ENCODE assay signal across 8 mouse cellular contexts in genomic region chr10:86976001-86976726, GRCm38 (mm10). TPM values are rescaled to one million over a fixed set of nuclear protein-coding genes. Genes with fewer than 3 reads are reported as not detected.
DNase-seq lines count a peak whose midpoint lies in the region; ATAC-seq lines count a peak whose summit lies in the region.

No protein-coding gene starts in this region.

- no peaks in the 10 kb centered on the region for H3K27me3 ChIP-seq in embryonic facial prominence, embryonic 11.5 days (ENCODE audit: control insufficient read depth, insufficient read depth, low read length)

- no peak overlapping the region for H3K9ac ChIP-seq in embryonic facial prominence, embryonic 11.5 days (replicated peaks; ENCODE audit: low read length)

- no peaks in the 10 kb centered on the region for H3K36me3 ChIP-seq in embryonic facial prominence, embryonic 11.5 days (replicated peaks; ENCODE audit: control insufficient read depth, insufficient read depth, low read depth, low read length)

- intact Hi-C loops in left cerebral cortex, postnatal 36 days (cut with DNase I), result no loop called here

- no peak overlapping the region for H3K27ac ChIP-seq in embryonic facial prominence, embryonic 11.5 days (replicated peaks; ENCODE audit: low read depth, low read length)

- H3K4me3 ChIP-seq in embryonic facial prominence, embryonic 11.5 days (ENCODE audit: low read depth, low read length), result no peak overlapping the region

- WGBS in embryonic facial prominence, embryonic 11.5 days, result 80% methylated on average over 5 of the region's 5 CpGs

- peak; percentile 18 for DNase-seq in embryo, embryonic 10.5 days (ENCODE audit: low spot score)
- no peak for DNase-seq in embryo, embryonic 11 days
- peak; percentile 25 for DNase-seq in ovary, postnatal 14 days (ENCODE audit: low spot score)
- no peak for DNase-seq in ovary, postnatal 10 days (ENCODE audit: low spot score)
- peak; percentile 26 for DNase-seq in embryonic facial prominence, embryonic 11.5 days (ENCODE audit: low spot score)
- DNase-seq in left cerebral cortex, postnatal 36 days (ENCODE audit: low spot score in 2 of 2), result peak; percentile 49 to 52
- DNase-seq in skeletal muscle tissue, adult 2 months (ENCODE audit: low read depth, low spot score), result peak; percentile 83

- no peak overlapping the region for H3K4me2 ChIP-seq in embryonic facial prominence, embryonic 11.5 days (ENCODE audit: low read depth, low read length)

- no peak for ATAC-seq in embryonic facial prominence, embryonic 11.5 days (replicated peaks; ENCODE audit: insufficient number of reproducible peaks, low FRiP score, low TSS enrichment, low read depth)
- ATAC-seq in erythroblast, adult 5-6 weeks (replicated peaks; ENCODE audit: low FRiP score, poor library complexity, severe bottlenecking), result no peak

- no peaks in the 10 kb centered on the region for H3K9me3 ChIP-seq in embryonic facial prominence, embryonic 11.5 days (replicated peaks; ENCODE audit: control insufficient read depth, low read length)

- H3K4me1 ChIP-seq in embryonic facial prominence, embryonic 11.5 days (ENCODE audit: control insufficient read depth, insufficient read depth, low read length), result no peaks in the 10 kb centered on the region

RNA-seq across cellular contexts. Expression of gene Stab2, which starts 31.7 kb away (rescaled TPM):
- polyA plus RNA-seq in embryonic facial prominence, embryonic 11.5 days (2014; fragmentation: Nextera tagmentation; extraction: Ambion mirVana), result 0.18 and 0.29 TPM in 2 replicates
- under 1 TPM; 0.32 to 0.54 TPM for total RNA-seq in left cerebral cortex, postnatal 36 days (2021)
- total RNA-seq in erythroblast, adult 5-6 weeks (2015; ENCODE audit: low replicate concordance), result 2.1 and 6.5 TPM in 2 replicates
- 1.5 and 2.0 TPM in 2 replicates for total RNA-seq in erythroblast, adult 5-6 weeks (2017; ENCODE audit: low replicate concordance)

Comparison
In these comparisons a context has a peak if more than half of its experiments do, and no peak if none do; other contexts are left out.
1. DNase-seq: peak in embryo, embryonic 10.5 days (single experiment), ovary, postnatal 14 days (single experiment), embryonic facial prominence, embryonic 11.5 days (single experiment), left cerebral cortex, postnatal 36 days (2 of 2) and skeletal muscle tissue, adult 2 months (single experiment); none in embryo, embryonic 11 days (single experiment) and ovary, postnatal 10 days (single experiment).